Mouse (Mus musculus) liver, embryonic 14.5 days (tissue): ENCODE measurements at regions not wholly inside any gene's neighbourhood (a gene's known extent, or its start where the extent isn't known, plus 50 kb on each side); places are given as distances from the start of the nearest gene placed in this dataset.
A peak's percentile ranks its signal among the peaks of the same experiment; 100 is the strongest.

Source experiments
- CTCF ChIP-seq: IDR thresholded peaks from 2 replicates; pipeline ENCODE4 v1.5.1; 2016; ENCODE audit warnings: antibody characterized with exemption, low read depth, control low read depth
- EP300 ChIP-seq: IDR thresholded peaks from 2 replicates; pipeline ENCODE4 v1.6.1; 2016; ENCODE audit warnings: antibody characterized with exemption, low read depth

DNA sequence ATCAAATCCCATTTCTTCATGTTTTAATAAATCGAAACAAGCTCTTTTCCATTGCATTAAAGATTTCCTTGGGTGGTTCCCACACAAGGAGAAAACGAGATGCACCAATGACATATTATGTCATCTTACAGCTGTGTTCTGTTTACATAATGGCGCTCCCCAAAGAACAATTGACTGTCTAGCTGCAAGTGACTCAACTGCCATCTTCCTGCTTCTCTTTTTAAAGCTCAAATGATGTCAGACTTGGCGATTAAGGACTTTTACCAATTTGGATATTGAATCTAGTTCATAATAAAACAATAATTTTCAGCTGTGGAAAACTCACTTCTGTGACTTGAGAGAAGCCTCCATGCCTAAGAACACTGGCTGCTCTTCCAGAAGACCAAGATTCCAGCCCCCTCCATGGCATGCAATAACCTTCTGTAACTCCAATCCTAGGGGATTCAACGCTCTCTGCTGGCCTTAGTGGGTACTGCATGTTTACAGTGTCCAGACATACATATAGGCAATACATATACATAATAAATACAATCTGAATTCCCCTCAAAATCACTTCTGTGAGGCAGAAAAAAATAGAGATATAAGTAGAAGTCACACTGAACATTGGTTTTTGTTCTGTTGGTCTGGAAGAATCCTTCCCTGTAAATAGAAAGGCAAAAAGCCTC is 318.7 kb downstream of the Rnd3 start:
- TF ChIP-seq CTCF (peak; percentile 19; the same call in 1 of the 2 replicates), EP300 (no peak)
